Mouse (Mus musculus) A20 (cell line): Measurements from ENCODE around the gene Pigv.

Experiments
- DNase-seq: peaks from one replicate; pipeline ENCODE4 v3.0.0-alpha.2; 2011; ENCODE audit warnings: low read depth, low spot score

The Pigv gene

GRCm38 (mm10) chr4:133614274-133614761 is 58.1 kb downstream of the Pigv start:
- DNase-seq = no peak

GRCm38 (mm10) chr4:133613867-133614266 is 58.6 kb downstream of the Pigv start:
- DNase-seq = no peak

GRCm38 (mm10) chr4:133613026-133613425 is 59.4 kb downstream of the Pigv start:
- no peak for DNase-seq

GRCm38 (mm10) chr4:133612416-133612815 is 60.0 kb downstream of the Pigv start:
- DNase-seq = no peak

- no peak for DNase-seq
These were observed 60.6 kb downstream of the Pigv start for GRCm38 (mm10) chr4:133611815-133612214.
